Mouse (Mus musculus) hindbrain, embryonic 12.5 days (tissue): ENCODE measurements around the gene Mcmbp. TPM values are rescaled to one million over a fixed set of nuclear protein-coding genes. Genes with fewer than 3 reads are reported as not detected.

Experiments used
- ATAC-seq: fragments of 200-750 bp; cut with Nextera tagmentation; 2 replicates; pipeline ENCODE4 v1.8.0; 2017; ENCODE audit warnings: moderate TSS enrichment; ENCODE audit not compliant: low FRiP score
- H3K27ac ChIP-seq: fragments of 300-500 bp; sonication (generic); 2 replicates; pipeline ENCODE4 v1.5.1; 2016; ENCODE audit warnings: mild to moderate bottlenecking
- H3K27me3 ChIP-seq: fragments of 300-500 bp; sonication (generic); 2 replicates; pipeline ENCODE4 v1.6.1; 2016; ENCODE audit warnings: mild to moderate bottlenecking
- H3K36me3 ChIP-seq: fragments of 300-500 bp; sonication (generic); 2 replicates; pipeline ENCODE4 v1.6.1; 2016; ENCODE audit warnings: mild to moderate bottlenecking
- H3K4me1 ChIP-seq: fragments of 300-500 bp; sonication (generic); 2 replicates; pipeline ENCODE4 v1.6.1; 2016
- H3K4me2 ChIP-seq: fragments of 300-500 bp; sonication (generic); replicated peaks from 2 replicates; pipeline ENCODE4 v1.6.1; 2016; ENCODE audit warnings: mild to moderate bottlenecking
- H3K4me3 ChIP-seq: fragments of 300-500 bp; sonication (generic); 2 replicates; pipeline ENCODE4 v1.5.1; 2016; ENCODE audit warnings: mild to moderate bottlenecking
- H3K9ac ChIP-seq: fragments of 300-500 bp; sonication (generic); 2 replicates; pipeline ENCODE4 v1.6.1; 2016; ENCODE audit warnings: mild to moderate bottlenecking, moderate library complexity
- H3K9me3 ChIP-seq: fragments of 300-500 bp; sonication (generic); replicated peaks from 2 replicates; pipeline ENCODE4 v1.6.1; 2016; ENCODE audit warnings: mild to moderate bottlenecking
- whole genome bisulfite sequencing: fragments of 180-500 bp; shearing (Covaris S2); methylation state at CpG from one replicate; pipeline ENCODE4 v1.1.7; 2016; 5-methylcytosine and 5-hydroxymethylcytosine counted together
- polyA plus RNA-seq: library from polyadenylated mRNA; unstranded; fragments of >200 nt; fragmentation: Nextera tagmentation; extraction: Ambion mirVana; gene quantifications from 2 replicates; pipeline ENCODE4 v1.2.1, GENCODE M21; 2016

Mcmbp gene
- 68.9 and 70.4 TPM in 2 replicates for polyA plus RNA-seq

GRCm38 (mm10) chr7:128740334-128740733, at the start of gene Mcmbp:
Mcmbp (minus strand) TSS chr7:128740495.
- H3K9ac ChIP-seq: peak within 1 kb of the TSS; percentile 97
- H3K27ac ChIP-seq: peak within 1 kb of the TSS; percentile 92
- H3K9me3 ChIP-seq: no peaks in the 10 kb centered on the region
- peaks cover 7% of the 10 kb centered on the region; the same call in 1 of the 2 replicates for H3K27me3 ChIP-seq
- H3K4me3 ChIP-seq: peak within 1 kb of the TSS; percentile 98
- peaks cover 21% of the 10 kb centered on the region for H3K4me1 ChIP-seq
- H3K36me3 ChIP-seq: no peaks in the 10 kb centered on the region
- peak; percentile 85 for ATAC-seq
- WGBS: under 1% methylated on average over 29 of the region's 35 CpGs
- peak within 1 kb of the TSS; percentile 89 for H3K4me2 ChIP-seq

- Histone ChIP-seq H3K4me2 (no peak overlapping the region), H3K9me3 (no peaks in the 10 kb centered on the region), H3K27ac (no peak overlapping the region), H3K4me1 (no peaks in the 10 kb centered on the region), H3K27me3 (no peaks in the 10 kb centered on the region), H3K36me3 (peaks cover 17% of the 10 kb centered on the region), H3K4me3 (no peak overlapping the region), H3K9ac (no peak overlapping the region)
- 83% methylated on average over 4 of the region's 4 CpGs for WGBS
- ATAC-seq: no peak
Measured at GRCm38 (mm10) chr7:128790045-128790444, 49.8 kb upstream of the Mcmbp start.

GRCm38 (mm10) chr7:128781846-128782245, 41.6 kb upstream of the Mcmbp start:
- H3K9ac ChIP-seq: no peak overlapping the region
- WGBS: 87% methylated on average over 3 of the region's 3 CpGs
- H3K9me3 ChIP-seq: no peaks in the 10 kb centered on the region
- H3K4me3 ChIP-seq: no peak overlapping the region
- H3K36me3 ChIP-seq: peaks cover 75% of the 10 kb centered on the region
- no peaks in the 10 kb centered on the region for H3K27me3 ChIP-seq
- no peaks in the 10 kb centered on the region for H3K4me1 ChIP-seq
- H3K4me2 ChIP-seq: no peak overlapping the region
- no peak overlapping the region for H3K27ac ChIP-seq
- no peak for ATAC-seq

- H3K9ac ChIP-seq: no peak overlapping the region
- H3K4me2 ChIP-seq: no peak overlapping the region
- H3K4me3 ChIP-seq: no peak overlapping the region
- ATAC-seq: no peak
- no peak overlapping the region for H3K27ac ChIP-seq
- H3K9me3 ChIP-seq: no peaks in the 10 kb centered on the region
- H3K36me3 ChIP-seq: peaks cover 78% of the 10 kb centered on the region
- no peaks in the 10 kb centered on the region for H3K27me3 ChIP-seq
- WGBS: 48% methylated on average over 6 of the region's 6 CpGs
- no peaks in the 10 kb centered on the region for H3K4me1 ChIP-seq
Measured at GRCm38 (mm10) chr7:128779305-128779704, 39.0 kb upstream of the Mcmbp start.

GRCm38 (mm10) chr7:128777201-128777600, 36.9 kb upstream of the Mcmbp start:
- 94% methylated on average over 6 of the region's 6 CpGs for WGBS
- Histone ChIP-seq H3K36me3 (peaks cover 91% of the 10 kb centered on the region), H3K9me3 (no peaks in the 10 kb centered on the region), H3K4me1 (no peaks in the 10 kb centered on the region), H3K4me3 (no peak overlapping the region), H3K9ac (no peak overlapping the region), H3K4me2 (no peak overlapping the region), H3K27me3 (no peaks in the 10 kb centered on the region), H3K27ac (no peak overlapping the region)
- no peak for ATAC-seq

DNA sequence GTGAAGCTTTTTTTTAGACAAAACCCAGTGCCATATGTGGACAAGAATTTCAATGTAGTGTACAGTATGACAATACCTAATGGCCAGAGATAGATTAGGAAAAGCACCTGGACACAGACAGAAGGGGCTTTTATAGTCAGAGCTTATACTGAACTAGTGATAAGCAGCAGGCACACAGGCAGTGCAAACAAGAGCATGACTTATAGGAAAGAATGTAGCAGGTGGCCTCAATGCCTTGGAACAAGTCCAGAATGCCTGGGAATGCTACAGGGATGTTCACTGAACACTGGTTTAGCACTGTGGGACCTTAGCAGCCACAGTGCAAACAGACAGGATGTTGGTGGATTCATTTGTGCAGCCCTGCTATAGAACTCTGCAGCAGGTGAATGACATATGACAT, 26.4 kb upstream of the Mcmbp start:
- H3K9ac ChIP-seq: no peak overlapping the region
- H3K4me2 ChIP-seq: no peak overlapping the region
- no peaks in the 10 kb centered on the region for H3K9me3 ChIP-seq
- H3K27ac ChIP-seq: no peak overlapping the region
- H3K4me1 ChIP-seq: no peaks in the 10 kb centered on the region
- no peak overlapping the region for H3K4me3 ChIP-seq
- peaks cover 90% of the 10 kb centered on the region for H3K36me3 ChIP-seq
- no peak for ATAC-seq
- H3K27me3 ChIP-seq: no peaks in the 10 kb centered on the region

GRCm38 (mm10) chr7:128758948-128759347, 18.7 kb upstream of the Mcmbp start:
- 95% methylated on average over 4 of the region's 4 CpGs for WGBS

DNA sequence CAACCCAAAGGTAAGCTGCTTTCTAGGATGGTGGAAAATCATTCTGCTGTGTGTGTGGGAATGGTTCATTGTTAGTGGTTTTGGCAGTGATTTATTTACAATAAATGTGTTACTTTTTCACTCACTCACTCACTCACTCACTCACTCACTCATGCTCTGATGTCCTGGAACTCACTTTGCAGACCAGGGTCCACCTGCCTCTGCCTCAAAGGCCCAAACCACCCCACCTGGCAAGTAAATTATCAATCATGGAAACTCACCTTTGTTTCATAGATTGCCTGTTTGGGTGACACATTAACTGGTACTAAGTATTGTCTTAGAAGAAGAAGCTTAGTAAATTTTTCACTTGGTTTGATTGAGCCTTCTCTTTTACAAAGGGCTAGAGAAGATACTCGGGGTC, 15.1 kb upstream of the Mcmbp start:
- Histone ChIP-seq H3K36me3 (peaks cover 91% of the 10 kb centered on the region), H3K27me3 (no peaks in the 10 kb centered on the region), H3K4me3 (no peak overlapping the region), H3K9me3 (no peaks in the 10 kb centered on the region), H3K4me1 (no peaks in the 10 kb centered on the region), H3K4me2 (no peak overlapping the region), H3K9ac (no peak overlapping the region), H3K27ac (no peak overlapping the region)
- ATAC-seq: no peak
- WGBS: 82% methylated on average over 1 of the region's 1 CpGs

More at GRCm38 (mm10) chr7:128758948-128759347, 18.7 kb upstream of the Mcmbp start:
- H3K27me3 ChIP-seq: no peaks in the 10 kb centered on the region
- no peak for ATAC-seq
- H3K36me3 ChIP-seq: peaks cover 94% of the 10 kb centered on the region
- H3K4me2 ChIP-seq: no peak overlapping the region
- H3K9ac ChIP-seq: no peak overlapping the region
- H3K4me1 ChIP-seq: no peaks in the 10 kb centered on the region
- no peak overlapping the region for H3K4me3 ChIP-seq
- no peaks in the 10 kb centered on the region for H3K9me3 ChIP-seq
- no peak overlapping the region for H3K27ac ChIP-seq

DNA sequence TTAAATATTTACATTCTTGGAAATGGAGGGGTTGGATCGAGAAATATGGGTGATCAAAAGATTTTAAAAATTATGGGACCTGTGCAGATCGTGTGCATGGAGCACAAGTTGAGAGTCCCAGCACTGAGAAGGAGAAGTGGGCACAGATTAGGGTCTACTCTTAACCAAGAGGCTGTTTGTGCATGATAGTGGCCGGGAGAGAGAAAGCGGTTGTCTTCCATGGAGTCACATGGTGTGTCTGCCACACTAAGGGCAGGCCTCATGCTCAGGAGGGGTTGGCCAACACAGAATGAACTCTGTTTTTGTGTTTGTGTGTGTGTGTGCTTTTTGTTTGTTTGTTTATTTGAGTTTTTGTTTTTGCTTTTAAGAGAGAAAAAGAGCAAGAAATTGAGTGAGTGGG, 11.7 kb upstream of the Mcmbp start:
- H3K36me3 ChIP-seq: peaks cover 64% of the 10 kb centered on the region
- WGBS: 90% methylated on average over 4 of the region's 4 CpGs
- ATAC-seq: no peak

GRCm38 (mm10) chr7:128750296-128750695, 10.0 kb upstream of the Mcmbp start:
- WGBS: 94% methylated on average over 9 of the region's 9 CpGs
- no peaks in the 10 kb centered on the region for H3K27me3 ChIP-seq

More for the DNA sequence above, 11.7 kb upstream of the Mcmbp start:
- H3K9ac ChIP-seq: no peak overlapping the region
- no peaks in the 10 kb centered on the region for H3K27me3 ChIP-seq
- H3K9me3 ChIP-seq: no peaks in the 10 kb centered on the region
- H3K27ac ChIP-seq: no peak overlapping the region
- no peak overlapping the region for H3K4me2 ChIP-seq
- no peak overlapping the region for H3K4me3 ChIP-seq
- peaks cover 6% of the 10 kb centered on the region; the same call in 1 of the 2 replicates for H3K4me1 ChIP-seq

GRCm38 (mm10) chr7:128748758-128749157, 8.5 kb upstream of the Mcmbp start:
- H3K36me3 ChIP-seq: peaks cover 33% of the 10 kb centered on the region
- no peaks in the 10 kb centered on the region for H3K27me3 ChIP-seq
- peaks cover 23% of the 10 kb centered on the region for H3K4me1 ChIP-seq
- 78% methylated on average over 3 of the region's 3 CpGs for WGBS
- H3K9ac ChIP-seq: no peak overlapping the region
- H3K4me2 ChIP-seq: no peak overlapping the region
- H3K9me3 ChIP-seq: no peaks in the 10 kb centered on the region
- no peak overlapping the region for H3K4me3 ChIP-seq
- ATAC-seq: no peak
- H3K27ac ChIP-seq: no peak overlapping the region

More at GRCm38 (mm10) chr7:128750296-128750695, 10.0 kb upstream of the Mcmbp start:
- Histone ChIP-seq H3K4me3 (no peak overlapping the region), H3K36me3 (peaks cover 48% of the 10 kb centered on the region), H3K9me3 (no peaks in the 10 kb centered on the region), H3K27ac (no peak overlapping the region), H3K4me1 (peaks cover 20% of the 10 kb centered on the region), H3K9ac (no peak overlapping the region), H3K4me2 (no peak overlapping the region)
- no peak for ATAC-seq

DNA sequence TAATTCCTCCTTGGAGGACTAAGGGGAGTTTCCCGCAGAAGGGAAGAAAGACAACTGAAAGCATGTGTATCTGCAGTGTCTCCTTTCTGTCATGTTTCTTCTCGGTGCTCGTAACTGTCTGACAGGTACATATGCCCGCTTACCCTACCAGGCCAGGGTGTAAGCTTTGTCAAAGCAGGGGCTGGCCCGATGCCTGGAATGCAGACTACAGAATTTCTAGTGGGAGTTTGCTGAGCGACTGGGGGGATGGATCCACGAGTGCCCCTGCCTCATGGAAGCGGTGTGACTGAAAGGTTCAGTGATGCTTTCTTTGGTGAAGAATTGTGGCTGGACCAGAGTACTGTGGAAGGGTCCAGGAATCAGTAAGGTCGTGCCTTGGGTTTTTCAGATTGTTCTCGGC, 5.9 kb upstream of the Mcmbp start:
- Histone ChIP-seq H3K4me3 (peak overlapping the region; percentile 88), H3K36me3 (peaks cover 14% of the 10 kb centered on the region), H3K9ac (no peak overlapping the region), H3K4me1 (peaks cover 23% of the 10 kb centered on the region), H3K27ac (no peak overlapping the region), H3K27me3 (peaks cover 7% of the 10 kb centered on the region; the same call in 1 of the 2 replicates), H3K4me2 (peak overlapping the region; percentile 91), H3K9me3 (no peaks in the 10 kb centered on the region)
- no peak for ATAC-seq
- 91% methylated on average over 10 of the region's 10 CpGs for WGBS

GRCm38 (mm10) chr7:128744684-128745485, 4.6 kb upstream of the Mcmbp start, which contains the start of gene Sec23ip:
Sec23ip (plus strand) TSS chr7:128744943.
- peak within 1 kb of the TSS; percentile 87 for H3K9ac ChIP-seq

More at GRCm38 (mm10) chr7:128744684-128745485, 4.6 kb upstream of the Mcmbp start, which contains the start of gene Sec23ip:
- peak; percentile 90 for ATAC-seq
- WGBS: under 1% methylated on average over 55 of the region's 55 CpGs
- H3K4me2 ChIP-seq: peak within 1 kb of the TSS; percentile 91
- peak within 1 kb of the TSS; percentile 88 for H3K4me3 ChIP-seq
- H3K4me1 ChIP-seq: peaks cover 26% of the 10 kb centered on the region
- peak within 1 kb of the TSS; percentile 70 for H3K27ac ChIP-seq
- H3K36me3 ChIP-seq: peaks cover 1% of the 10 kb centered on the region
- H3K27me3 ChIP-seq: peaks cover 7% of the 10 kb centered on the region; the same call in 1 of the 2 replicates
- H3K9me3 ChIP-seq: no peaks in the 10 kb centered on the region
